Mouse (Mus musculus) MN1 (cell line): ENCODE results near the gene Hemgn.

Source experiments
- DNase-seq: peaks from one replicate; pipeline ENCODE4 v3.0.0-alpha.2; 2016; ENCODE audit warnings: low spot score

Hemgn gene

DNA sequence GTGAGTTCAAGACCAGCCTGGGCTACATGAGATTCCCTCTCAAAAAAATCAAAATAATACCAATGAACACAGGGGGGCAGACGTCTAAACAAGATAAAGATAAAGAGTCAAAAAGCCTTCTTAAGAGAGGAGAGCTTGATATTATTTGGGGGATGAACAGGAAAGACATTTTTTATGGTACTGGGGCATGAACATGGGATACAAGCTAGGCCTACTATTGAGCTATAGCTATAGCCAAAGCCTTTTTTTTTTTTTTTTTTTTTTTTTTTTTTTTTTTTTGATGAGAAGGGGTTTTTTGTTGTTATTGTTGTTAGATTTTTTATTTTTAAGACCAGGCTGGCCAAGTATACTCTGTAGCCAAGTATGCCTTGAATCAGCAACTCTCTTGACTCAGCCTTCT is 1.2 kb downstream of the Hemgn start:
- no peak for DNase-seq

DNA sequence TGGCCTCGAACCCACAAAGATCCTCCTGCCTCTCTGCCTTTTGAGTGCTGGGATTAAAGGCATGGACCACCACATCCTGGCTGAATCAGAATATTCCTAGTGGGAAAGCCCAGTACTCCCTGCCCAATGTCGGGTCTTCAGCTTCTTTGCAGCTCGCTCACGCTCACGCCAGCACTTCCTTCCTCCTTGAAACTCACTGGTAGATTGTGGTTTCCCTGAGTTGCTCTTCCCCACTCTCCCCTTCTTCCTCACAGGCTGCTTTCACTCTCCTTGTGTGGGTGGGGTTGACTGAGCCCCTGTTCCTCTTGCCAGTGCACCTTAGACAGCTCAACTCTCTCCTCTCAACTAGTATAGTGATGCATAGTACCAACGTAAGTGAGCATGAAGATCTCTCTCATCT is 1.8 kb downstream of the Hemgn start:
- DNase-seq: no peak

- no peak for DNase-seq
These were observed 2.6 kb downstream of the Hemgn start for GRCm38 (mm10) chr4:46410677-46411076.

DNA sequence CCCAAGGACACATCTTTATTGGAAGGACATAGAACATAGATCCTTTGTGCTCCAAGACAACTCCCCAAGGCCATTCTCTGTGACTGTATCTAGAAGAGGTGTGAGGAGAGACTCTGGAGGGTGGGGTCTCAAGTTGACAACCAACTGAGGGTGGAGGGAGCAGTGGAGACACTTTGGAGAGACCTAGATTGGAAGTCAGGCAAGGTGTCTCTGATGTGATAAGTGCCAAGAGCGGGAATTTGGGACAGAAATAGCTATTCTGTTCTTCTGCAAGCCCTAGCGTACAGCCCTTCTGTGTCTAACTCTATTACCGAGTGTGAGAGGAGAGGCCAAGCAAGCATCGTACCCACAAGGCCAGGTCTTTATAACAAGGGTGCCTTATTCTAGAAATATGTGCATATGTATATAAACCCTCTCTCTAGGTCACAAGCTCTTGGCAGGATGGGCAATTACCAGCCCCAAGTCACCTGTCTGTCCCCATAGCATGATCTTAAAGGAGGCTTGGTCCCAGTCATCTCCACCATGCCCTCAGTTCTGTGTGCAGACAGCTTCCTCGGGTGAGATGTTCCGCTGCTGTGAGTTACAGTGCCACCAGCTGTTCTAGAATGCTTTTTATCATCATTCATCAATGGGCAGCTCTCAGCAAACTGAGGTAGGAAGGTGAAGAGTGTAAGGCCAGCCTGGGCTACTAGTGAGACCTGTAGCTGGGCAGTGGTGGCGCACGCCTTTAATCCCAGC is 6.2 kb downstream of the Hemgn start:
- no peak for DNase-seq

DNA sequence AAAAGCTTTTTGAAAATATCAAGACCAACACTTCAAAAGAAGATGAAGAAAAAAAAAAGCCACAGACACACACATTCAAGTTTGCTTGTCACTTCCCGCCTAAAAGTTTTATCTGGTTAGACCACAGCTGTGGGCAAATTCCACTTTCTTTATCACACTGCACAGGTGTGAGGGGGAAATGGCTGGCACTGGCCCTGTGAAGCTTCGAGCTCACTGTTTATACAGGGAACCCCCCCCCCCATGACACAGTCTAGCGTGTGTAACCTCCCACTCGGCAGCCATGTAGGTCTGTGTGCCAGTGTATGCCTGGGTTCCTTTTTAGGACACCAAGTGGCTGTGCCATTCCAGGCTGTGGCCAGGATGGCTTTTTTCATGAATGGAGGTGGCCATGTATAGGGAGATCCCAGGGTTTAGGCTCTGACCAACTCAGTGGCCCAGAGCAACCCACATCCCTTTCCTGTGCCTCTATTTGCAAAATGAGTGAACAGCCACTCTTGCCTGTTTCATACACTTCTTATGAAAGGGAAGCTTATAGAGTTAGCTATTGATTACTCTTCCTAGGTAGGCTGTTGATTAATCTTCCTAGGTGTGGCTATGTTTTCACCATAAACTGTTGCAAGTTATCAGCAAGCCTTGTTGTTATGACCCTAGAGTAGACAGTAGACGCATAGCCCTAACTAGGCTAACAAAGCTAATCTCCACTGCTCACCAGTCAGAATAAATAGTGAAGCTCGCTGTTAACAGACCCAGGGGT is 9.1 kb downstream of the Hemgn start:
- DNase-seq: no peak

GRCm38 (mm10) chr4:46398839-46399238 is 14.5 kb downstream of the Hemgn start:
- no peak for DNase-seq

GRCm38 (mm10) chr4:46395736-46396135 is 17.6 kb downstream of the Hemgn start:
- peak; percentile 8 for DNase-seq

DNA sequence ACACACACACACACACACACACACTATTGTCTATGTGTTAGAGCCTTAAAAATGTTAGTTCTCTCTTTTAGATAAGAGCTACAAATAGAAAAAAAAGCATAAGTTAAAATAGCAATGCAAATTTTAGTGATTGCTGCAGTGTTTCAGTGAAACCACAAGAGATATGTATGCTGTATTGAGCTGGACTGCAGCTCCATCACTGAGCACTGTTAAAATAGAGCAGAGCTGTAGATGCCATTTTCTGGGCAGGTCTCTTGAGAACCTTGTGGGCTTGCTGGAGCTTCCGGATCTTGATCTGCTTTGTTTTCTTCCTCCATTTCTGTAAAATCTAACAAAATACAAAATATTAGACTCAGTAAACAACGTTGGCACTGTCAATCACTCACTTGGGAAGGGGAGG is 18.9 kb downstream of the Hemgn start:
- no peak for DNase-seq

DNA sequence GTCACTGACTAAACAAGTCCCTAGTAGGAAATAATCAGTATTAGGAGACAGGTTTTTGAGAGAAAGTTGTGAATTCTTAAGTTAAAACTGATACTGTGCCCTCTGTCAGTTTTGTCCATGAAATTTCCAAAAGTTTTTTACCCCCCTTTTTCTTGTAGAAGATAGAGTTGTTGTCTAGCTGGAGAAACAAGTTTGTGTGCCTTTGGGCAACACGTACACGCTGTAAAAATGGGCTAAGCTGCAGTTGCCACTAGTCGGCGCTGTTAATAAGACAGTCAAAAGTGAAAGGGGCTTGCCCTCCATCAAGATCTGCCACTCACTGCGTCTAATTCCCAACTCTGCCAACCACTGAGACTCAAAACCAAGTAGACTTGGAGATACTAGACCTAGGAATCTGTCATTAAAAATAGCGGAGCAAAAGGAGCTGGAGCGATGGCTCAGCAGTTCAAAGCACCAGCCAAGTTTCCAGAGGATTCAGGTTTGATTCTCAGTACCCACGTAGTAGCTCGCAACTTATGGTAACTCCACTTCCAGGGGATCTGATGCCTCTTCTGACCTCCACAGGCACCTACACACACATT is 22.8 kb downstream of the Hemgn start:
- DNase-seq: peak; percentile 79

DNA sequence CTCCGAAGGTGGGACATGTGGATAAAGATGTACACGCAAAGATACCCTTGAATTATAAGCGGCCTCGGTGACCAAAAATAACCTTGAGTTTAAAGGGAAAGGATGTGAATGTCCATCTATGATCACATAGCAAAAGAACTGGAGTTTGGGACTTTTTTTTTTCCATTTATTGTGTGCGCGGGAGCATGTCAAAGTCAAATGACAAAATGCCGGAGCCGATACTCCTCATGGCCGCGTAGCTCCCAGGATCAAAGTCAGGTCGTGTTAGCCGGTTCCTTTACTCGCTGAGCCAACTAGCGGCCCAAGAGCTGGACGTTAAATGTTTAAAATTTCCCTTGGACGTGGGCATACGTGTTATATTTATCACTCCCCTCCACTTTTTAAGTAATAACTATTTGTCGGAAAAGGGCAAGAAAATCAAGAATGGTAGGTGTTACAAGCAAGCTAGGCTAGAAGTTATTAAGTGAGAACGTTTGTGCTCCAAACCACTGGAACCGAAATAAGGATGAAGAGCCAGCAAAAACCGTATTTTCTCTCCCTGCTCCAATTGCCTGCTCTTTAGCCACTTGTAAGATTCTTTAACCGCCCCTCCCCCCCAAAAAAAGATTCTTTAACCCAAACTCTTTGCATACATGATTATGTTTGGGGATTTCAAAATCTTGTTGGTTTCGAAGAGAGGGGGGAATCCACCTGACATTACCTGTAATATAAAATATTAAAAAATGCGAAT is 23.5 kb downstream of the Hemgn start:
- DNase-seq: peak; percentile 69

DNA sequence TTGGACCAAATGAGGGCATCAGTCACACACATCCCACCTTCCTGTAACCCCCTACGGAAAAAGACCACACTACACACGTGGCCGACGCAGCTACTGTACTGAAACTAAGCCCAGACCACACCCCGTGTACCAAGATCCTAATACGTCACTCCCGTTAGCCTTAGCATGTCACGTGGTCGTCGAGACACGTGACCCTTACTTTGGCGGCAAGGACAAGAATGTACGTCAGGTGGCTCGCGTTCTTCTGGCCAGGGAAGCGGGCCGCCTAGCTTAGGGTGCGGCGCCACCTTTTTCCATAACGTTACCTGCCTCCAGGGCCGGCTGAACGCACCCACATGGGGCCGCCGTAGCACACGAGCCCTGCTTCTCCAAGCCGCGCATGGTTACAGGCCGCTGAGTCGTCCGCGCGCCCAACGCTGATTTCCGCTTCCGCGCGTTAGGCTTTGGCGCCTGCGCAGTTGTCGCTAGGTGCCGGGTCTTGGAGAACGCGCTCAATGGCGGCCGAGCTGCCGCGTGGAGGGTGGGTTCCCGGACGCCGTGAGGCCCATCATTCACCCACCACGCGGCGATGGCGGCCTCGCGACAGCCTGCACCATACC is 24.2 kb downstream of the Hemgn start, which contains the start of gene Trmo:
Gene Trmo, minus strand, starts transcription at position 425 of the 599 bp plus-strand sequence.
- peak; percentile 96 for DNase-seq

DNA sequence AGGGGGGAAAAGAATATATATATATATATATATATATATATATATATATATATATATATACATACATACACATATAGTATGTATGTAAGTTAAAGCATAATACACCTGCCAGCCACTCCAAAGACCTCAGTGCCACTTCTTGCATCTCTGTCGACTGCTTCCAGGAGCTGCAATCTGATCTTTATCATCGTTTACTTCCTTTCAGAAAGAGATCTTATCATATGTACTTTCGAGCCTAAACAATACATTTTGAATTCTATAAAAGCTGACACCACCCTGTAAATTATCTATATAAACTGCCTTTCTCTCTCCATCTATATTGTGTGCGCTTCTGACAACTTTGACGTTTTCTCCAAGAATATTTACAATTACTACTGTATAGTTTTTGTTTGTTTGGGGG is 24.8 kb downstream of the Hemgn start:
- peak; percentile 25 for DNase-seq

DNA sequence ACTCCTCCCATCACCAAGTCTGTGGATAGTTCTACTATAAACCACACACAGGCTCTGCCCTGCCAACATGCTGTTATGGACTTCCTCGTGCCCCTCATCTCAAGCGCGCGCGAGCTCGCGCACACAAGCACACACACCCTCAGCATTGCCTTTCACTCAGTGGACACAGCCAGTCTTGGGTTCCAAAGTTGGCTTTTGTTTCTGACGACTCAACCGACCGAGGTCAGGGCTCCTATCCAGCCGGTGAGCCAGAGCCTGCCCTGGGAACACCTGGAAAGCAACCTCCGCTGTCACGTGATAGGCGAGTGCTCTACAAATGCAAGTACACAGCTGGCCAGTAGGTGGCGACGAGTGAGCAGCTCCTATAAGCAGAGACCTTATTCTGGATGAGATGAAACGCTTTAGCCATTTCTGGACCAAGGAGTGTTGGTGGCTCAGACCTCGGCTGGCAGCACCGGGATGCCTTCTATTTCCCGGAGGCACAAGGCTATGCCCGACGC is 38.4 kb downstream of the Hemgn start:
- peak; percentile 51 for DNase-seq

- no peak for DNase-seq
These were observed 38.9 kb downstream of the Hemgn start for GRCm38 (mm10) chr4:46374455-46374854.

DNA sequence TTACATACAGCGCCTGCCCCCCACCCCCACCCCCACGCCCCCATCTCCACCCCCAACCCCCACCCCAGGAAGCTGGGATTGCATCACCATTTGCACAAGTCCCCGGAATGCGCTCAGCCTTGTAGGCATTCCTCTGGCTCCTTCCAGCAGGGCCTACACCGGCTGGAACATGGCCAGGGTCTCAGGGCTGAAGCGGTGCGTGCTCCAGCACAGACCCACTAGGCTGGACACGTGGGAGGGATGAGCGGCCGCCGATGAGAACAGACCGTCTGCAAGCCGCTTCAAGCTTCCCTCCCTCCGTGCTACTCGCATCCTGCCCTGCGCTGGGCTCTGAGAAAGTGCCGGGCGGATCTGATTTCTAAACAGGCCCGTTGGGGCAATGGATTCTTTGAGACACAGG is 42.3 kb downstream of the Hemgn start:
- peak; percentile 77 for DNase-seq

DNA sequence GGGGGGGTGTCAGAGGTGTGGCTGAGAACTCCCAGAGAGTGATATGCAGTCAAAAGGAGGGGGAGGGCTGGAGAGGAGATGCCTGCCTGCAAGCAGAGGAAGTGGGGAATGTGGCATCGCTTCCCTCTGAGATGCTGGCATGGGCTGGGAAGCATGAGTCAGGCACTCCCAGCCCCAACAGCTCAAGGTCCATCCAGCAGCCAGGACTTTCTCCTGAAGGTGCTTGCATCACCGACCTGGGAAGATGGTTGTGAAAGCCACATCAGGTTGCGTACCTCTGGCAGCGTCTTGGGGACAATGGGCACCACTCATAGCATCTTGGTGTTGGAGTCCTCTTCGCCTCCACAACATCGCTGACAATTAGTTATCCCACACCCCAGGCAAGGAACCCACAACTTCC is 42.9 kb downstream of the Hemgn start:
- peak; percentile 14 for DNase-seq

DNA sequence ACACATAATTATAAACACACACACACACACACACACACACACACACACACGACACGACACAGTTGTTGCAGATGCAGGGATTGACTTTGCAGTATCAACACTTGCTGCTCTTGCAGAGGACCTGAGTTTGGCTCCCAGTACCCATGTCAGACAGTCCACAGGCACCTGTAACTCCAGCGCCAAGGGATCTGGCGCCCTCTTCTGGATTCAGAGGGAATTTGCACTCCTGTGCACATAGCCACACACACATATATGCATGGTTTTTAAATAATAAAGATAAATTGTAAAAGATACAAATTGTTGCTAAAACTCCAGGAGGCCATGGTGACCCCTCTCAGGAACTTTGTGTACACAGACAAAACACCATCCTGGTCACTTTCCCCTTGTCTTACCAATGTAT is 44.2 kb downstream of the Hemgn start:
- no peak for DNase-seq

DNA sequence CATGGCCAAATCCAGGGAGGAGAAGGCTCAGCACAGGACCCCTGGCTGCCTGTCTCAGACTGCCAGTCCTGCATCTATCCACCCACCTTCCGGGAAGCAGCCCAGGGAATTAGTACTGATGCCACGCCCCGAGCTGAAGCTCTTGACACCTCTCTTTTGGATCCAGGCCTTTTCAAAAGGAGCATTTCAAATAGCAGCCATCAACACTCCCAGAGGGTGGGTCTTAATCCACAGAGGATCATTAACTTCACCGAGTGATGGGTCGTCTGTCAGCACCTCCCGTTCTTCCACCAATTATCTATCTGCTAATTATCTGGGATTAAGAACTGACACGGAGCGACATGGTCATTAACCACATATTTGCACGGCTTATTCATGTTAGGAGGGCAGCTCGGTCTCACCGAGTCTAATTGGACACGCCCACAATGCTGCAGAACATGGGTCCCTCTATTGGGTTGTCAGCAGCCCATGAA is 45.8 kb downstream of the Hemgn start:
- peak; percentile 15 for DNase-seq

- DNase-seq: no peak
These were observed 48.9 kb downstream of the Hemgn start for GRCm38 (mm10) chr4:46364360-46364759.

DNA sequence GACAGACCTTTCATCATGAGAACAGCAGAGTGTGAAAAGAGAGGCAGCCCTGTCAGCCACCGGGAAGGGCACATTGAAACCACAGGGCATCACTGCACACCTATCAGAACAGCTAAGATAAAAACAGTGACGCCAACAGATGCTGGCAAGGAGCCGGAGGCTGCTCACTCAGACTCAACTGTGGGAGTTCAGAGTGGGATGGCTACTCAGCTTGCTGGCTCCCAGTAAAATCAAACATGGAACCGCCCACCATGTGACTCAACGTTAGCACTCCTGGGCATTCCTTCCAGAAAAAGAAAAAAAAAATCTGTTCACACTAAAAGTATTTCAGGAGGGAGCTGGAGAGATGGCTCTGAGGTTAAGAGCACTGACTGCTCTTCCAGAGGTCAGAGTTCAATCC is 52.0 kb downstream of the Hemgn start:
- DNase-seq: peak; percentile 12

GRCm38 (mm10) chr4:46359539-46360253 is 53.6 kb downstream of the Hemgn start:
- no peak for DNase-seq
